Mouse (Mus musculus) intestine, postnatal 0 days (tissue): ENCODE data around the gene Acot7. TPM values are rescaled to one million over a fixed set of nuclear protein-coding genes. Genes with fewer than 3 reads are reported as not detected.
A peak's percentile ranks its signal among the peaks of the same experiment; 100 is the strongest.

ENCODE experiments used
- ATAC-seq: fragments of 200-750 bp; cut with Nextera tagmentation; 2 replicates; pipeline ENCODE4 v1.8.0; 2017; ENCODE audit warnings: mild to moderate bottlenecking, moderate TSS enrichment, moderate library complexity
- H3K27ac ChIP-seq: fragments of 300-500 bp; sonication (generic); 2 replicates; pipeline ENCODE4 v1.5.1; 2014; ENCODE audit warnings: mild to moderate bottlenecking, low read depth, low read length, moderate library complexity
- H3K27me3 ChIP-seq: fragments of 300-500 bp; sonication (generic); replicated peaks from 2 replicates; pipeline ENCODE4 v1.6.1; 2014; ENCODE audit warnings: low read length, mixed read lengths; ENCODE audit not compliant: control insufficient read depth, insufficient read depth
- H3K36me3 ChIP-seq: fragments of 300-500 bp; sonication (generic); 2 replicates; pipeline ENCODE4 v1.6.1; 2014; ENCODE audit warnings: mild to moderate bottlenecking, moderate library complexity; ENCODE audit not compliant: control insufficient read depth, insufficient read depth
- H3K4me1 ChIP-seq: fragments of 300-500 bp; sonication (generic); replicated peaks from 2 replicates; pipeline ENCODE4 v1.6.1; 2014; ENCODE audit warnings: antibody characterized with exemption, low read length, mixed read lengths; ENCODE audit not compliant: control insufficient read depth, insufficient read depth
- H3K4me2 ChIP-seq: fragments of 300-500 bp; sonication (generic); replicated peaks from 2 replicates; pipeline ENCODE4 v1.6.1; 2014; ENCODE audit warnings: low read depth, mild to moderate bottlenecking, moderate library complexity
- H3K4me3 ChIP-seq: fragments of 300-500 bp; sonication (generic); 2 replicates; pipeline ENCODE4 v1.5.1; 2014; ENCODE audit warnings: low read depth, low read length
- H3K9ac ChIP-seq: fragments of 300-500 bp; sonication (generic); 2 replicates; pipeline ENCODE4 v1.6.1; 2014; ENCODE audit warnings: mild to moderate bottlenecking, low read depth, low read length
- H3K9me3 ChIP-seq: fragments of 300-500 bp; sonication (generic); 2 replicates; pipeline ENCODE4 v1.6.1; 2016; ENCODE audit warnings: mixed run types; ENCODE audit not compliant: control insufficient read depth
- CTCF ChIP-seq: sonication (generic); IDR thresholded peaks from 2 replicates; pipeline ENCODE4 v1.5.1; 2016; ENCODE audit warnings: low read depth, mild to moderate bottlenecking, control low read depth, antibody characterized with exemption, moderate library complexity
- WGBS: fragments of 180-500 bp; shearing (Covaris S2); extraction: QIAGEN DNeasy Blood & Tissue Kit; methylation state at CpG from one replicate; pipeline ENCODE4 v1.1.7; 2014; 5-methylcytosine and 5-hydroxymethylcytosine counted together
- polyA plus RNA-seq: library from polyadenylated mRNA; unstranded; fragments of >200 nt; fragmentation: Nextera tagmentation; extraction: Ambion mirVana; gene quantifications from 2 replicates; pipeline ENCODE4 v1.2.1, GENCODE M21; 2015

Gene Acot7
- 24.1 and 28.7 TPM in 2 replicates for polyA plus RNA-seq

GRCm38 (mm10) chr4:152177537-152178343, at the start of gene Acot7:
Acot7 (plus strand) TSS chr4:152178134.
- Histone ChIP-seq H3K4me3 (peak within 1 kb of the TSS; percentile 65), H3K36me3 (no peaks in the 10 kb centered on the region), H3K9ac (peak within 1 kb of the TSS; percentile 65), H3K27ac (peak within 1 kb of the TSS; percentile 76), H3K27me3 (0 out of 2 replicates have a peak, but pooled peaks cover 3% of the 10 kb centered on the region), H3K4me1 (peaks cover 5% of the 10 kb centered on the region; the same call in 1 of the 2 replicates), H3K4me2 (peak within 1 kb of the TSS; percentile 98), H3K9me3 (no peaks in the 10 kb centered on the region)
- TF ChIP-seq CTCF: no peak
- peak; percentile 96 for ATAC-seq
- WGBS: under 1% methylated on average over 94 of the region's 108 CpGs

- H3K4me1 ChIP-seq: no peaks in the 10 kb centered on the region; the same call in none of the 2 replicates
- WGBS: 23% methylated on average over 5 of the region's 5 CpGs
- TF ChIP-seq CTCF: no peak
- H3K27ac ChIP-seq: peak overlapping the region; percentile 83
- peaks cover 59% of the 10 kb centered on the region for H3K27me3 ChIP-seq
- H3K36me3 ChIP-seq: peaks cover 11% of the 10 kb centered on the region; the same call in 1 of the 2 replicates
- peak overlapping the region; percentile 89 for H3K4me2 ChIP-seq
- ATAC-seq: peak; percentile 55
- peak overlapping the region; percentile 55 for H3K4me3 ChIP-seq
- H3K9ac ChIP-seq: 0 out of 2 replicates have a peak overlapping the region, but pooled peaks have one; percentile 37
- no peaks in the 10 kb centered on the region for H3K9me3 ChIP-seq
Measured at GRCm38 (mm10) chr4:152128784-152129183, 49.1 kb upstream of the Acot7 start.

- Histone ChIP-seq H3K9me3 (no peaks in the 10 kb centered on the region), H3K4me3 (peak overlapping the region; percentile 55), H3K27ac (peak overlapping the region; percentile 76), H3K4me2 (peak overlapping the region; percentile 89), H3K36me3 (peaks cover 11% of the 10 kb centered on the region; the same call in 1 of the 2 replicates), H3K27me3 (peaks cover 62% of the 10 kb centered on the region), H3K9ac (peak overlapping the region; percentile 26; the same call in 1 of the 2 replicates), H3K4me1 (no peaks in the 10 kb centered on the region; the same call in none of the 2 replicates)
- WGBS: 35% methylated on average over 13 of the region's 13 CpGs
- no peak for ATAC-seq
- no peak for TF ChIP-seq CTCF
Measured at GRCm38 (mm10) chr4:152129395-152129930, 48.5 kb upstream of the Acot7 start.

- whole genome bisulfite sequencing: under 1% methylated on average over 82 of the region's 85 CpGs
- peak; percentile 66 for ATAC-seq
- peak overlapping the region; percentile 55 for H3K4me3 ChIP-seq
- no peaks in the 10 kb centered on the region for H3K9me3 ChIP-seq
- peak overlapping the region; percentile 75 for H3K27ac ChIP-seq
- H3K9ac ChIP-seq: peak overlapping the region; percentile 57
- H3K36me3 ChIP-seq: peaks cover 6% of the 10 kb centered on the region; the same call in 1 of the 2 replicates
- peak; percentile 70 for TF ChIP-seq CTCF
- peaks cover 51% of the 10 kb centered on the region for H3K27me3 ChIP-seq
- peak overlapping the region; percentile 89 for H3K4me2 ChIP-seq
- H3K4me1 ChIP-seq: no peaks in the 10 kb centered on the region; the same call in none of the 2 replicates
Measured at GRCm38 (mm10) chr4:152130771-152131653, 46.9 kb upstream of the Acot7 start.

- Histone ChIP-seq H3K27me3 (peaks cover 44% of the 10 kb centered on the region; the same call in 1 of the 2 replicates), H3K9me3 (no peaks in the 10 kb centered on the region), H3K4me3 (peak overlapping the region; percentile 55), H3K9ac (peak overlapping the region; percentile 57; the same call in 1 of the 2 replicates), H3K4me1 (no peaks in the 10 kb centered on the region; the same call in none of the 2 replicates), H3K27ac (peak overlapping the region; percentile 75), H3K4me2 (peak overlapping the region; percentile 89), H3K36me3 (no peaks in the 10 kb centered on the region)
- no peak for TF ChIP-seq CTCF
- WGBS: 10% methylated on average over 50 of the region's 50 CpGs
- ATAC-seq: peak; percentile 17
Measured at GRCm38 (mm10) chr4:152131809-152132771, 45.8 kb upstream of the Acot7 start.
